Mouse (Mus musculus) liver, embryonic 14.5 days (tissue): ENCODE data around the gene Gm21708. TPM values are rescaled to one million over a fixed set of nuclear protein-coding genes. Genes with fewer than 3 reads are reported as not detected.
"Not testable (repeated sequence)": the region's sequence is repeated elsewhere in the genome, so short reads cannot be mapped to it uniquely, and the experiment has no call there.

Experiments
- ATAC-seq: fragments of 200-750 bp; cut with Nextera tagmentation; 2 replicates; pipeline ENCODE4 v1.8.0; 2017; ENCODE audit warnings: moderate number of reproducible peaks, mild to moderate bottlenecking, moderate library complexity; ENCODE audit not compliant: insufficient read depth
- DNase-seq, 3 experiments: peaks; one replicate each; pipeline ENCODE4 v3.0.0-alpha.2; 2012 to 2013; ENCODE audit warnings: low read depth in 3 of 3, low spot score in 3 of 3
- H3K27ac ChIP-seq: fragments of 300-500 bp; sonication (generic); 2 replicates; pipeline ENCODE4 v1.5.1; 2014; ENCODE audit warnings: moderate library complexity, mild to moderate bottlenecking, control low read depth, inconsistent platforms
- H3K27me3 ChIP-seq: fragments of 300-500 bp; sonication (generic); 2 replicates; pipeline ENCODE4 v1.6.1; 2014; ENCODE audit warnings: mild to moderate bottlenecking, low read length, moderate library complexity; ENCODE audit not compliant: control insufficient read depth, insufficient read depth
- H3K36me3 ChIP-seq: fragments of 300-500 bp; sonication (generic); replicated peaks from 2 replicates; pipeline ENCODE4 v1.6.1; 2014; ENCODE audit warnings: low read depth; ENCODE audit not compliant: control insufficient read depth, insufficient read depth
- H3K4me1 ChIP-seq, 2 experiments: fragments of 200-500 bp in 1 of 2; fragments of 300-500 bp in 1 of 2; sonication (generic) in 1 of 2; replicated peaks; 2 replicates each; pipeline ENCODE4 v1.6.1; 2012 to 2014; ENCODE audit warnings: antibody characterized with exemption in 1 of 2, inconsistent platforms in 1 of 2, low read length in 1 of 2; ENCODE audit not compliant: control insufficient read depth in 2 of 2, insufficient read depth in 2 of 2
- H3K4me2 ChIP-seq: fragments of 300-500 bp; sonication (generic); 2 replicates; pipeline ENCODE4 v1.6.1; 2014; ENCODE audit warnings: low read depth, mild to moderate bottlenecking, control low read depth, moderate library complexity
- H3K4me3 ChIP-seq, 2 experiments: fragments of 200-500 bp in 1 of 2; fragments of 300-500 bp in 1 of 2; sonication (generic) in 1 of 2; 2 replicates each; pipeline ENCODE4 v1.5.1; 2012 to 2014; ENCODE audit warnings: low read depth in 2 of 2, low read length in 2 of 2, mild to moderate bottlenecking in 2 of 2, control low read depth in 1 of 2, inconsistent platforms in 1 of 2, moderate library complexity in 1 of 2; ENCODE audit not compliant: insufficient read depth in 1 of 2
- H3K9ac ChIP-seq: fragments of 300-500 bp; sonication (generic); replicated peaks from 2 replicates; pipeline ENCODE4 v1.6.1; 2014; ENCODE audit warnings: mild to moderate bottlenecking, control low read depth, moderate library complexity
- H3K9me3 ChIP-seq: fragments of 300-500 bp; sonication (generic); 2 replicates; pipeline ENCODE4 v1.6.1; 2016; ENCODE audit warnings: low read length, mixed read lengths; ENCODE audit not compliant: control insufficient read depth
- WGBS: fragments of 180-500 bp; shearing (Covaris S2); extraction: QIAGEN DNeasy Blood & Tissue Kit; methylation state at CpG from one replicate; pipeline ENCODE4 v1.1.7; 2014; ENCODE audit not compliant: insufficient replicate concordance; 5-methylcytosine and 5-hydroxymethylcytosine counted together
- polyA plus RNA-seq, 2 experiments: library from polyadenylated mRNA; depleted of rRNA in 1 of 2; stranded (reverse) in 1 of 2; unstranded in 1 of 2; fragments of >200 nt; fragmentation: Nextera tagmentation in 1 of 2; extraction: Ambion mirVana in 1 of 2; gene quantifications; 2 replicates each; pipeline versions ENCODE4 v1.2.1 to v1.2.3; 2012 to 2014

Gm21708 gene
- not detected in 2 replicates for polyA plus RNA-seq (2012; rRNA removed)
- polyA plus RNA-seq (2014; fragmentation: Nextera tagmentation; extraction: Ambion mirVana): not detected in 2 replicates

DNA sequence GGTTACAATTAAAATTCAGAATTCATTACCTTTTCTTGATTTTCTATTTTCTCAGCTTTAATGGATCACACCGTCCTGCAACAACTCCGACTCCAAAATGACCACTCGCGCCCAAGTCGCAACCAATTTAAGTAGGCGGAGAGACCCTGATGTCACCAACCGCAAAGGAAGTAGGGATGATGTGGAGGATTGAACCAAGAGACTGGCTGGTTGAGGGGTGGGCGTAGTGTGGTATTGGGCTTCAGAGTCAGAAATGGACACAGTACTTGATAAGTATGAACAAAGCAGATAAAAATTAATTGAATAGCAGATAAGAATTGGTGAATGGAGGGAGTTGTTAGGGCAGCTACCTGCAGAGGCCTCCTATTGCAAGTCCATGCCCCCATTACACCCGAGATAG lies at the start of gene Gm21708, which contains the start of gene Gm21704:
TSS of gene Gm21708 (minus strand) at position 101 of the 400 bp plus-strand sequence.
TSS of gene Gm21704 (minus strand) at position 101 of the 400 bp plus-strand sequence.
- not testable (repeated sequence) for H3K4me1 ChIP-seq, H3K4me3 ChIP-seq, H3K36me3 ChIP-seq, ATAC-seq, H3K9ac ChIP-seq, H3K4me2 ChIP-seq, H3K27ac ChIP-seq, H3K9me3 ChIP-seq, DNase-seq, H3K27me3 ChIP-seq
- WGBS: no CpG with 5 or more reads among the region's 9 CpGs

Other genes with a start within 250 kb of the Gm21708 start
- not detected in 2 replicates for gene Gm21677, start 103.7 kb downstream of the Gm21708 start, polyA plus RNA-seq (2012; rRNA removed)
- gene Gm21677, start 103.7 kb downstream of the Gm21708 start, polyA plus RNA-seq (2014; fragmentation: Nextera tagmentation; extraction: Ambion mirVana): not detected in 2 replicates
- not detected in 2 replicates for gene Gm21693, start 64.8 kb downstream of the Gm21708 start, polyA plus RNA-seq (2012; rRNA removed)
- not detected in 2 replicates for gene Gm21693, start 64.8 kb downstream of the Gm21708 start, polyA plus RNA-seq (2014; fragmentation: Nextera tagmentation; extraction: Ambion mirVana)
- not detected in 2 replicates for gene Gm21704, start within 50 bp of the Gm21708 start, polyA plus RNA-seq (2012; rRNA removed)
- not detected in 2 replicates for gene Gm21704, start within 50 bp of the Gm21708 start, polyA plus RNA-seq (2014; fragmentation: Nextera tagmentation; extraction: Ambion mirVana)